Mouse (Mus musculus): ENCODE data around the gene Pkn3. TPM values are rescaled to one million over a fixed set of nuclear protein-coding genes. Genes with fewer than 3 reads are reported as not detected.
A peak's percentile ranks its signal among the peaks of the same experiment; 100 is the strongest.
"Not testable (repeated sequence)": the region's sequence is repeated elsewhere in the genome, so short reads cannot be mapped to it uniquely, and the experiment has no call there.

The Pkn3 gene
- polyA plus RNA-seq, 1 experiment from 2014 or later, result 2.2 TPM

- H3K4me1 ChIP-seq (ENCODE audit: control insufficient read depth, insufficient read depth, low read length), result peaks cover 6% of the 10 kb centered on the region; the same call in 1 of the 2 replicates
- H3K4me2 ChIP-seq (ENCODE audit: low read length), result peak overlapping the region; percentile 63
- ATAC-seq, result no peak
- peak overlapping the region; percentile 93; the same call in 1 of the 2 replicates for H3K27ac ChIP-seq (ENCODE audit: low read depth, low read length)
- peak overlapping the region; percentile 60 for H3K4me3 ChIP-seq (ENCODE audit: low read depth, low read length)
- DNase-seq (ENCODE audit: low spot score), result peak; percentile 17
- no peaks in the 10 kb centered on the region for H3K27me3 ChIP-seq (replicated peaks; ENCODE audit: control insufficient read depth, insufficient read depth, low read length)
- H3K36me3 ChIP-seq (ENCODE audit: control insufficient read depth, insufficient read depth, low read length), result 0 out of 2 replicates have a peak, but pooled peaks cover 6% of the 10 kb centered on the region
- H3K9me3 ChIP-seq (replicated peaks; ENCODE audit: control insufficient read depth, low read length), result no peaks in the 10 kb centered on the region
- peak overlapping the region; percentile 74 for H3K9ac ChIP-seq (ENCODE audit: low read length)
- 55% methylated on average over 11 of the region's 11 CpGs for WGBS
Observed at GRCm38 (mm10) chr2:30048101-30048501, 29.4 kb upstream of the Pkn3 start.

GRCm38 (mm10) chr2:30048699-30049388 lies 28.6 kb upstream of the Pkn3 start, which contains the start of gene Wdr34:
Gene Wdr34, minus strand, starts transcription at chr2:30048881.
- 1% methylated on average over 54 of the region's 54 CpGs for WGBS
- Histone ChIP-seq H3K4me3 (ENCODE audit: low read depth, low read length) (peak within 1 kb of the TSS; percentile 60), H3K9me3 (replicated peaks; ENCODE audit: control insufficient read depth, low read length) (no peaks in the 10 kb centered on the region), H3K4me1 (ENCODE audit: control insufficient read depth, insufficient read depth, low read length) (peaks cover 6% of the 10 kb centered on the region; the same call in 1 of the 2 replicates), H3K27me3 (replicated peaks; ENCODE audit: control insufficient read depth, insufficient read depth, low read length) (no peaks in the 10 kb centered on the region), H3K9ac (ENCODE audit: low read length) (peak within 1 kb of the TSS; percentile 74), H3K27ac (ENCODE audit: low read depth, low read length) (peak within 1 kb of the TSS; percentile 93), H3K36me3 (ENCODE audit: control insufficient read depth, insufficient read depth, low read length) (0 out of 2 replicates have a peak, but pooled peaks cover 6% of the 10 kb centered on the region), H3K4me2 (ENCODE audit: low read length) (peak within 1 kb of the TSS; percentile 63)
- ATAC-seq (peak; percentile 96), DNase-seq (ENCODE audit: low spot score) (peak; percentile 98)

GRCm38 (mm10) chr2:30049831-30050230 lies 27.7 kb upstream of the Pkn3 start:
- Histone ChIP-seq H3K9ac (ENCODE audit: low read length) (no peak overlapping the region), H3K9me3 (replicated peaks; ENCODE audit: control insufficient read depth, low read length) (no peaks in the 10 kb centered on the region), H3K27ac (ENCODE audit: low read depth, low read length) (no peak overlapping the region), H3K36me3 (ENCODE audit: control insufficient read depth, insufficient read depth, low read length) (0 out of 2 replicates have a peak, but pooled peaks cover 6% of the 10 kb centered on the region), H3K4me3 (ENCODE audit: low read depth, low read length) (no peak overlapping the region), H3K4me2 (ENCODE audit: low read length) (no peak overlapping the region), H3K4me1 (ENCODE audit: control insufficient read depth, insufficient read depth, low read length) (peaks cover 6% of the 10 kb centered on the region; the same call in 1 of the 2 replicates), H3K27me3 (replicated peaks; ENCODE audit: control insufficient read depth, insufficient read depth, low read length) (no peaks in the 10 kb centered on the region)
- WGBS, result 91% methylated on average over 3 of the region's 3 CpGs
- ATAC-seq (no peak), DNase-seq (ENCODE audit: low spot score) (no peak)

GRCm38 (mm10) chr2:30051992-30052761 lies 25.3 kb upstream of the Pkn3 start:
- peak; percentile 21 for DNase-seq (ENCODE audit: low spot score)
- ATAC-seq, result no peak
- 40% methylated on average over 6 of the region's 6 CpGs for WGBS
- no peak overlapping the region for H3K4me2 ChIP-seq (ENCODE audit: low read length)
- no peak overlapping the region for H3K27ac ChIP-seq (ENCODE audit: low read depth, low read length)
- no peaks in the 10 kb centered on the region for H3K27me3 ChIP-seq (replicated peaks; ENCODE audit: control insufficient read depth, insufficient read depth, low read length)
- no peaks in the 10 kb centered on the region for H3K36me3 ChIP-seq (ENCODE audit: control insufficient read depth, insufficient read depth, low read length)
- no peaks in the 10 kb centered on the region for H3K9me3 ChIP-seq (replicated peaks; ENCODE audit: control insufficient read depth, low read length)
- H3K9ac ChIP-seq (ENCODE audit: low read length), result no peak overlapping the region
- peaks cover 6% of the 10 kb centered on the region; the same call in 1 of the 2 replicates for H3K4me1 ChIP-seq (ENCODE audit: control insufficient read depth, insufficient read depth, low read length)
- no peak overlapping the region for H3K4me3 ChIP-seq (ENCODE audit: low read depth, low read length)

- ATAC-seq; H3K4me2 ChIP-seq (ENCODE audit: low read length); H3K9ac ChIP-seq (ENCODE audit: low read length); H3K36me3 ChIP-seq (ENCODE audit: control insufficient read depth, insufficient read depth, low read length); H3K27me3 ChIP-seq (replicated peaks; ENCODE audit: control insufficient read depth, insufficient read depth, low read length); H3K4me1 ChIP-seq (ENCODE audit: control insufficient read depth, insufficient read depth, low read length); H3K27ac ChIP-seq (ENCODE audit: low read depth, low read length); DNase-seq (ENCODE audit: low spot score); H3K4me3 ChIP-seq (ENCODE audit: low read depth, low read length); H3K9me3 ChIP-seq (replicated peaks; ENCODE audit: control insufficient read depth, low read length): not testable (repeated sequence)
- WGBS, result 90% methylated on average over 3 of the region's 3 CpGs
Observed at GRCm38 (mm10) chr2:30055310-30055709, 22.2 kb upstream of the Pkn3 start.

GRCm38 (mm10) chr2:30056736-30057135 lies 20.7 kb upstream of the Pkn3 start:
- WGBS, result 82% methylated on average over 3 of the region's 3 CpGs
- Histone ChIP-seq H3K9ac (ENCODE audit: low read length) (no peak overlapping the region), H3K36me3 (ENCODE audit: control insufficient read depth, insufficient read depth, low read length) (no peaks in the 10 kb centered on the region), H3K4me1 (ENCODE audit: control insufficient read depth, insufficient read depth, low read length) (peaks cover 6% of the 10 kb centered on the region), H3K27ac (ENCODE audit: low read depth, low read length) (no peak overlapping the region), H3K27me3 (replicated peaks; ENCODE audit: control insufficient read depth, insufficient read depth, low read length) (no peaks in the 10 kb centered on the region), H3K9me3 (replicated peaks; ENCODE audit: control insufficient read depth, low read length) (no peaks in the 10 kb centered on the region), H3K4me2 (ENCODE audit: low read length) (no peak overlapping the region), H3K4me3 (ENCODE audit: low read depth, low read length) (no peak overlapping the region)
- DNase-seq (ENCODE audit: low spot score) (no peak), ATAC-seq (no peak)

- Histone ChIP-seq H3K4me3 (ENCODE audit: low read depth, low read length) (no peak within 1 kb of the TSS), H3K9me3 (replicated peaks; ENCODE audit: control insufficient read depth, low read length) (no peaks in the 10 kb centered on the region), H3K9ac (ENCODE audit: low read length) (no peak within 1 kb of the TSS), H3K36me3 (ENCODE audit: control insufficient read depth, insufficient read depth, low read length) (no peaks in the 10 kb centered on the region), H3K27ac (ENCODE audit: low read depth, low read length) (no peak within 1 kb of the TSS), H3K4me2 (ENCODE audit: low read length) (no peak within 1 kb of the TSS), H3K4me1 (ENCODE audit: control insufficient read depth, insufficient read depth, low read length) (peaks cover 7% of the 10 kb centered on the region), H3K27me3 (replicated peaks; ENCODE audit: control insufficient read depth, insufficient read depth, low read length) (no peaks in the 10 kb centered on the region)
- WGBS, result 46% methylated on average over 12 of the region's 12 CpGs
- DNase-seq (ENCODE audit: low spot score) (peak; percentile 19), ATAC-seq (no peak)
Observed at GRCm38 (mm10) chr2:30057223-30057904, 20.1 kb upstream of the Pkn3 start, which contains the start of gene Set. Gene Set, plus strand, starts transcription at chr2:30057378.

GRCm38 (mm10) chr2:30058418-30058817 lies 19.1 kb upstream of the Pkn3 start:
- H3K4me3 ChIP-seq (ENCODE audit: low read depth, low read length), result no peak overlapping the region
- DNase-seq (ENCODE audit: low spot score) (no peak), ATAC-seq (no peak)
- peaks cover 12% of the 10 kb centered on the region for H3K4me1 ChIP-seq (ENCODE audit: control insufficient read depth, insufficient read depth, low read length)
- H3K4me2 ChIP-seq (ENCODE audit: low read length), result no peak overlapping the region
- H3K9me3 ChIP-seq (replicated peaks; ENCODE audit: control insufficient read depth, low read length), result no peaks in the 10 kb centered on the region
- H3K36me3 ChIP-seq (ENCODE audit: control insufficient read depth, insufficient read depth, low read length), result no peaks in the 10 kb centered on the region
- H3K27me3 ChIP-seq (replicated peaks; ENCODE audit: control insufficient read depth, insufficient read depth, low read length), result no peaks in the 10 kb centered on the region
- H3K27ac ChIP-seq (ENCODE audit: low read depth, low read length), result no peak overlapping the region
- no peak overlapping the region for H3K9ac ChIP-seq (ENCODE audit: low read length)
- WGBS, result 30% methylated on average over 5 of the region's 5 CpGs
